Mouse (Mus musculus) embryonic fibroblast, embryonic 13.5 days (primary cell): ENCODE results near the gene Rasl11b.

Experiments
- CTCF ChIP-seq: IDR thresholded peaks from 2 replicates; pipeline ENCODE4 v1.5.1; 2011; ENCODE audit warnings: mild to moderate bottlenecking, control low read depth, low read length, moderate library complexity, borderline replicate concordance; ENCODE audit not compliant: insufficient read depth
- POLR2A ChIP-seq: IDR thresholded peaks from 2 replicates; pipeline ENCODE4 v1.6.1; 2011; ENCODE audit warnings: low read depth, mild to moderate bottlenecking, control low read depth, low read length, moderate library complexity

GRCm38 (mm10) chr5:74190911-74191310 is 4.2 kb upstream of the Rasl11b start:
- no peak for TF ChIP-seq POLR2A
- TF ChIP-seq CTCF = no peak
